Mouse (Mus musculus): ENCODE measurements around the gene Polr2e. TPM values are rescaled to one million over a fixed set of nuclear protein-coding genes. Genes with fewer than 3 reads are reported as not detected.
"Not testable (repeated sequence)": the region's sequence is repeated elsewhere in the genome, so short reads cannot be mapped to it uniquely, and the experiment has no call there.

Gene Polr2e
- total RNA-seq, 2 experiments from 2014 or later = 77.8 to 79.1 TPM

- peak overlapping the region; percentile 96; the same call in 1 of the 2 replicates for H3K4me3 ChIP-seq
- DNase-seq (ENCODE audit: low spot score in 2 of 2) = no peak
- no peak for TF ChIP-seq CTCF (conservative IDR thresholded peaks at IDR 0.05)
Observed at GRCm38 (mm10) chr10:80055364-80055763, 15.8 kb upstream of the Polr2e start.

GRCm38 (mm10) chr10:80054911-80055310 lies 15.3 kb upstream of the Polr2e start:
- Histone ChIP-seq H3K27ac (peak overlapping the region; percentile 98; the same call in 1 of the 2 replicates), H3K4me3 (peak overlapping the region; percentile 96)
- not testable (repeated sequence) for DNase-seq (ENCODE audit: low spot score in 2 of 2)

More at GRCm38 (mm10) chr10:80055364-80055763, 15.8 kb upstream of the Polr2e start:
- peak overlapping the region; percentile 1; the same call in 1 of the 2 replicates for H3K27ac ChIP-seq

GRCm38 (mm10) chr10:80053831-80054815 lies 14.5 kb upstream of the Polr2e start:
- peak in 1 of 2 experiments; percentile 46 for DNase-seq (ENCODE audit: low spot score in 2 of 2)
- H3K4me3 ChIP-seq = peak overlapping the region; percentile 96
- peak overlapping the region; percentile 98 for H3K27ac ChIP-seq
- peak; percentile 68 for TF ChIP-seq CTCF (conservative IDR thresholded peaks at IDR 0.05)

- TF ChIP-seq CTCF (conservative IDR thresholded peaks at IDR 0.05) = no peak
- DNase-seq (ENCODE audit: low spot score in 2 of 2) = peak; percentile 99 to 100
Observed at GRCm38 (mm10) chr10:80053259-80053780, 13.7 kb upstream of the Polr2e start.

GRCm38 (mm10) chr10:80052374-80052764 lies 12.8 kb upstream of the Polr2e start:
- no peak for DNase-seq (ENCODE audit: low spot score in 2 of 2)
- no peak for TF ChIP-seq CTCF (conservative IDR thresholded peaks at IDR 0.05)
- Histone ChIP-seq H3K27ac (peak overlapping the region; percentile 7; the same call in 1 of the 2 replicates), H3K4me3 (no peak overlapping the region)

More at GRCm38 (mm10) chr10:80053259-80053780, 13.7 kb upstream of the Polr2e start:
- peak overlapping the region; percentile 98 for H3K27ac ChIP-seq
- H3K4me3 ChIP-seq = peak overlapping the region; percentile 96

- H3K4me3 ChIP-seq = no peak overlapping the region
- no peak for TF ChIP-seq CTCF (conservative IDR thresholded peaks at IDR 0.05)
- no peak for DNase-seq (ENCODE audit: low spot score in 2 of 2)
- peak overlapping the region; percentile 36; the same call in 1 of the 2 replicates for H3K27ac ChIP-seq
Observed at GRCm38 (mm10) chr10:80051618-80052373, 12.2 kb upstream of the Polr2e start.

- Histone ChIP-seq H3K4me3 (no peak overlapping the region), H3K27ac (peak overlapping the region; percentile 43; the same call in 1 of the 2 replicates)
- no peak for TF ChIP-seq CTCF (conservative IDR thresholded peaks at IDR 0.05)
- no peak for DNase-seq (ENCODE audit: low spot score in 2 of 2)
Observed at GRCm38 (mm10) chr10:80050885-80051617, 11.5 kb upstream of the Polr2e start.

GRCm38 (mm10) chr10:80050244-80050643 lies 10.6 kb upstream of the Polr2e start:
- H3K27ac ChIP-seq = peak overlapping the region; percentile 43
- no peak overlapping the region for H3K4me3 ChIP-seq
- DNase-seq (ENCODE audit: low spot score in 2 of 2) = no peak
- no peak for TF ChIP-seq CTCF (conservative IDR thresholded peaks at IDR 0.05)

- H3K27ac ChIP-seq = peak overlapping the region; percentile 84
- TF ChIP-seq CTCF (conservative IDR thresholded peaks at IDR 0.05) = no peak
- no peak overlapping the region for H3K4me3 ChIP-seq
- no peak for DNase-seq (ENCODE audit: low spot score in 2 of 2)
Observed at GRCm38 (mm10) chr10:80048834-80049233, 9.2 kb upstream of the Polr2e start.

GRCm38 (mm10) chr10:80048396-80048795 lies 8.8 kb upstream of the Polr2e start:
- DNase-seq (ENCODE audit: low spot score in 2 of 2) = no peak
- no peak overlapping the region for H3K4me3 ChIP-seq
- peak overlapping the region; percentile 84 for H3K27ac ChIP-seq
- no peak for TF ChIP-seq CTCF (conservative IDR thresholded peaks at IDR 0.05)

- Histone ChIP-seq H3K4me3 (no peak within 1 kb of the TSS), H3K27ac (peak within 1 kb of the TSS; percentile 84)
- no peak for DNase-seq (ENCODE audit: low spot score in 2 of 2)
- TF ChIP-seq CTCF (conservative IDR thresholded peaks at IDR 0.05) = no peak
Observed at GRCm38 (mm10) chr10:80047041-80047565, 7.5 kb upstream of the Polr2e start, which contains the start of gene Gpx4. TSS of gene Gpx4 (plus strand) at chr10:80047166.

- DNase-seq (ENCODE audit: low spot score in 2 of 2) = no peak
- TF ChIP-seq CTCF (conservative IDR thresholded peaks at IDR 0.05) = no peak
- no peak overlapping the region for H3K4me3 ChIP-seq
- H3K27ac ChIP-seq = no peak overlapping the region
Observed at GRCm38 (mm10) chr10:80045766-80046165, 6.2 kb upstream of the Polr2e start.

GRCm38 (mm10) chr10:80045364-80045763 lies 5.8 kb upstream of the Polr2e start:
- H3K27ac ChIP-seq; DNase-seq (ENCODE audit: low spot score in 2 of 2); H3K4me3 ChIP-seq: not testable (repeated sequence)
